Mouse (Mus musculus): ENCODE measurements around the gene Uqcrc2.

DNA sequence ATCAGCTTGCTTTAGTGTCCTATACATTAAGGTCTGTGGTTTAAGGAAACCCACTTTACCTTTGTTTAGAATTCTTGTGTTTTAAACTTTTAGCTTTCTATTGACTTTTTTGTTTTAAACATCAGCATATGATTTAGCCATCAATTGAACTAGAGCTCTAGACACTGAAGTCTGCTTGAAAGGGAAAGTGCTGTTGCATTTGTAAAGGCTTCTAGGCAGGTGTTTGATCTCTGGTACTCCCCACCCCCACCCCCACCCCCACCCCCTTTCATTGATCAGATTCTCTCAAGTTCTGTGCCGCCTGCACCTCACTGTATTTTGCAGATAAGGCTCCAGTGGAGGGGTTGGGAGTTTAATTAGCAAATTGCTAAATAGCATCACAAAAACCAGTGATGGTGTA, 60.7 kb downstream of the Uqcrc2 start:
- no peak for TF ChIP-seq ZC3H11A (IDR thresholded peaks at IDR 0.05; ENCODE audit: borderline replicate concordance, low read depth, low read length)
- no peak for TF ChIP-seq HCFC1 (IDR thresholded peaks at IDR 0.05; ENCODE audit: borderline replicate concordance, insufficient read depth, low read length)
- TF ChIP-seq ZNF384 (IDR thresholded peaks at IDR 0.05; ENCODE audit: low read depth, low read length) = no peak
- TF ChIP-seq MAFK (IDR thresholded peaks at IDR 0.05; ENCODE audit: insufficient read depth, low read depth, low read length) = no peak
- no peak for TF ChIP-seq CHD2 (IDR thresholded peaks at IDR 0.05; ENCODE audit: low read depth, low read length)
